Mouse (Mus musculus): ENCODE results near the gene Washc2.

Gene Washc2

DNA sequence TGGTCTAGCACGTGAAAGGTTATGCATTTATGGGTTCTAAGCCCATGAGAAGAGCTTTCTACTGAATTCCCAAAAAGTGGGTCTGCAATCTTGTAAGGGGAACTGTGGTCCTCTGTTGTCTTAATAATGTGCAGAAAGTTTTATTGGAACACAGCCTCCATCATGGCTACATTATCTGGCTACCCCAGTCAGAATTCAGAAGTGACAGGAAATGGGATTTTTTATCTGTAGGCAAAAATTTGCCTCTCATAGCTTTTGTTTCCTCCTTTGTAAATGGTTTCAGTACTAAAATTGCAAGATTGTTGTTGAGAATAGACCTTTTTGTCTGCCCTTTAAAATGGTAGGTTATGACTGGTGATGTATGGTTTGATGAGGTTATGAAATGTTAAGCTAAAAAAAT lies 55.0 kb downstream of the Washc2 start:
- DNase-seq (ENCODE audit: low spot score) = no peak

DNA sequence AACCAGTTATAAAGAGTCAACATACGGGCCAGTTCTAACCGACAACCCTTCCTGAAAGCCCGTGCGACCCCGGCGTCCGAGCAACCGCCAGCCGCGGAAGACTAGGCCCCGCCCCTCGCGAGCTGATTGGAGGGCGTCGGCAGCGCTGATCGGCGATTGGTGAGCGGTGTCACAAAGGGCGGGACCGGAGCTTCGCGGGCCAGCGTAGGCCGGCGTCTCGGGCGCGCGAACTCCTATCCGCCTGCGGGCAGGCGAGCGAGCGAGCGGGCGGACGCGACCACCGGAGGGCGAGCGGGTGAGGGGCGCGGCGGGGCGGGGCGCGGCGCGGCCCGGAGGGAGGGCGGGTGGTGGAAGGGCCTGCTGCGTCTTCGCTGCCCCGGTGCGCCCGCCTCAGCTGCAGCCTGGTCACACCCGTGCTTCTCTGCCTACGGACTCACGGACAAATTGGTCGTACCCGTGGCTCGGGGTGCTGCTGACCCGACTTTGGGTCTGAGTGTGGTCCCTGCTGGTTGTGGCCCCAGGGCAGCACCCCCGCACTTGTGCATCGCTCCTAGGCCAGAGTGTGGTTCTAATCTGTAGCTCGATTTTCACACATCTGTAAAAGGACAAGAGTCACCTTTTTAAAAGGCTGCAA lies 56.3 kb downstream of the Washc2 start, which contains the start of gene Zfand4:
Gene Zfand4, plus strand, starts transcription at position 205 of the 634 bp plus-strand sequence.
- DNase-seq (ENCODE audit: low spot score) = peak; percentile 79

- no peak for DNase-seq (ENCODE audit: low spot score)
Observed at GRCm38 (mm10) chr6:116264836-116265235, 57.0 kb downstream of the Washc2 start.

DNA sequence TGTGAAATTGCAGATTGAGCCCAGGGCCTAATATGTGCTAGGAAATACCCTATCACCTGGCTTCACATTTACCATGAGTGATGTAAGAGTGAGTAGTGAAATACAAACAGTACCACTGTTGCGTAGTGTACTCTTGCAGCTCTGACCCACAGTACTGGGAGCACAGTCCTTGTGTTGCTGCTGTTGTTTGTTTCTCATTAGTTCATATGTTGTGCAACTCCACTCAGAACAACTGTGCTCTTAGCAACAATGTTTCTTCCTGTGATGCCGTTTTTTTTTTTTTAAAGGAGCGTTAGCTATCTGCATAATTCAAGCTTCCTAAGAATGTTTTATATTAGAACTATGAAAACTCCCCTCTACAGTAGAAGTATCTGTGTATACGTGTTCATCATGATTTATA lies 57.8 kb downstream of the Washc2 start:
- no peak for DNase-seq (ENCODE audit: low spot score)

DNA sequence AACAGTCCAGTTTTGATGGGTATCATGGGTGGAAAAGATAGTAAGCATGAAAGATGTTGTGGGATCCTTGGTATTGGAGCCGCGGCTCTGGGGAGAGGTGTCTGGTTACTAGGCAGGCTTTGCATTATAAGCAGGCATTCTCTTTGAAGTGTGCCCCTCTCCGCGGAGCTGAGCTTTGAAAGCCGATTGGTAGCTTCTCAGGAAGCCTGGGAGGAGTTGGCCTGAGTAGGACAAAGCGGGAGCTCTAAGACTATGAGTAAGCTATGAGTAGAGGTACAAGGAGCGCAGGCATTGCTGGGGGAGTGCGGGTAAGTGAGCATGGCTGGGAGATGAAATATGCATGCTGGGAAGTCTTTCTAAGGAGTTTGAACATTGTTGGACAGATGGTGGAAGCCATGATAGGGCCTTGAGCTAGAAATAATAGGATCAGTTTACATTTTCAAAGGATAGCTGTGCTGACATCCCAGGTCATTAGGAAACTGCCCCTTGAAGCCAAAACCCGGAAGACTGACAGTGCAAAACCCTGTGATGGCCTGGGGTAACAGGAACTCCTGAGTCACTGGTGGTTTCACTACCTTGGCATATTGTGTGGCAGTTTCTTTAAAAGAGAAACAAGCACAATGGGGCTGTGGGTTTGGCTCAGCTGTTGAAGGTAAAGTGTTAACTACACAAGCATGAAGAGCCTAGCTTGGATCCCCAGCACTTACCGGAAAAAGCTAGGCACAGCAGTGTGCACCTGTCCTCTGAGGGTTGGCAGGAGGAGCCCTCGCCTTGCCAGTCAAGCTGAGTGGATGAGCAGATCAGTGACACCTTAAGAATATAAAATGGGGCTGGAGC lies 58.7 kb downstream of the Washc2 start:
- no peak for DNase-seq (ENCODE audit: low spot score)

GRCm38 (mm10) chr6:116267110-116267423 lies 59.2 kb downstream of the Washc2 start:
- no peak for DNase-seq (ENCODE audit: low spot score)

GRCm38 (mm10) chr6:116275695-116276094 lies 67.9 kb downstream of the Washc2 start:
- DNase-seq (ENCODE audit: low spot score) = no peak

DNA sequence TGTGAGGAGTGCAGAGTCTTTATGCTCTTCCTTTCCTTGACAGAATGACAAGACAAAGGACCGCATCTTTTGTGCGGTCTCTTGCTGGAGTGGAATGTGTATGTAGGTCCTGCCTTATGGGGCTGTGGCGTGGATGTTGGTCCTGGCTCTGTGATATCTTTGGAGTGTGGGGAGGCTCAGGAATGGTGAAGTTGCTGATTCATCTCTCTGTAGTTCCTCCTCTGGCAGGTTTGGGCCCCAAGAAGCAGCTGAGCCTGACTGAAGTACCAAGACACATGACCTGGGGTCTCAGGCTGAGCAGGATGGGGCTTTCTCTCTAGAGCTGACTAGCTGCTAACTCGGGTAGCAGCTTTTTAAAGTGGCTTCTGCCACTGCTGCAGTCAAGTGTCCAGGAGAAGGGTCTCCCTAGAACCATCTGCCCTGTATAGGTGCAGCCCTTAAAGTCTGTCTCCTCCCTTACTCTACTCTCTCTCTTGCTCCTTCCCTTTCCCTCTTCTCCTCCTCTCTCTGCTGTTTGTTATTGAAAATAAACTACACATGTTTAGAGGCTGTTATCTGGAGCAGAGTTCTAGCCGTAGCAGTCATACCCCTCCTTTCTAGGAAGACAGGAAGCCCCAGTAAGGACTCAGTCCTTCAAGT lies 71.0 kb downstream of the Washc2 start:
- no peak for DNase-seq (ENCODE audit: low spot score)

GRCm38 (mm10) chr6:116281014-116281413 lies 73.2 kb downstream of the Washc2 start:
- DNase-seq (ENCODE audit: low spot score) = no peak

DNA sequence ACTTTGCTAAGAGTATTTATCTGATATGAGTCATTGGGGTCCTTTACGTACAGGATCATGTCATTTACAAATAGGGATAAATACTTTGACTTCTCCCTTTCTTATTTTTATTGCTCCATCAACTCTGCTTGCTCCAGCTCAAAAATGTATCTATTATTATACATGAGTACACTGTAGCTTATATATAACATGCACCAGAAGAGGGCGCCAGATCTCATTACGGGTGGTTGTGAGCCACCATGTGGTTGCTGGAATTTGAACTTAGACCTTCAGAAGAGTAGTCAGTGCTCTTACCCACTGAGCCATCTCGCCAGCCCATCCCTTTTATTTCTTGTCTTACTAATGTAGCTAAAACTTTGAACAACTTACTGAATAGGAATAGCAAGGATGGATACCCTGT lies 74.7 kb downstream of the Washc2 start:
- no peak for DNase-seq (ENCODE audit: low spot score)

GRCm38 (mm10) chr6:116283280-116283679 lies 75.4 kb downstream of the Washc2 start:
- DNase-seq (ENCODE audit: low spot score) = no peak

DNA sequence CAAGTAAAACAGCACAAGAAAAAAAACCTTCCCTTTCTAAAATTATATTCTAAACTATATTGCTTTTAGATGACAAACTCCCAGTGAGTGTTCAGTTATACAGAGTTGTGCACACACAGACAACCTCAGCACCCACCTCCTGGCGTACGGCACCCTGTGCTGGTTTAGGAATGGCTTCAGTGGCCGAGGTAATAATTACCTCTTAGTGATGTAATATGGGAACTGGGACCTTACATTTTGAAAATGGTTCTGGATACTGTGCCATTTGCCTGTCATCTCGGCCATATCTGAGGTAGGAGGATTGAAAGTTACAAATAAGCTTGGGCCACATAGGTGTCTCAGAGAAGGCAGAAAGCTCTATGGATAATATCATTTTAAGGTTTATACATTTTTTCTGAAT lies 78.5 kb downstream of the Washc2 start:
- no peak for DNase-seq (ENCODE audit: low spot score)

DNA sequence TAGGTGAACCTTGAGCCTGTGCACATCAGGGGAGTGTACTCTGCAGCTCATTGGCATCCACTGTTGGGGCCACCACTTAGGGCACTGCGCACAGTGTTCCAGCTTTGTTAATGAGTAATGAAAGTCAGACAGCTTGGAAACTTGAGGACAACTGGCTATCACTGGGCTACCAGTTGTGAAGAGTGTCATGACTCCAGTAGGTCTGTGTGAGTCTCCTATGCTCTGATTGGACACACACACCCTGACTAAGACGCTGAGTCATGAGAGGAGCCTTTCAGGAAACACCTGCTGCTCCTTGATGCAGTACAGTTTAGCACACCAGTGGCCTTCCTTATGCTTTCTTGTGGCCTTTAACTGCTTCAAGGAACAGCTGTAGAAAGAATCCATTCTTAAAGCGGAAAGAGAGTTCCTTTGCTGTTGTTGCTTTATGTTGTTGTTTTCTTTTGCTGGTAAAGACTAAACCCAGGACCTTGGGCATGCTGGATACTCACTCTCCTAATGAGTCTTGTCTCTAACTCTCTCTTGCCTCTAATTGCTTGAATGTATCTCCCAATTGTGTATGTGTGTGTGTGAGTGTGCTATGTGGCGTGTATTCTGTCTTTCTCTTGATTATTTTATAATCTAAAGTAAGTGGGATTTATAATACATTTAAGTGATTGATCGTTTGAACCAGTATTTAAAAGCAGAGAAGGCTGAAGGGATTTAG lies 79.2 kb downstream of the Washc2 start:
- DNase-seq (ENCODE audit: low spot score) = no peak

DNA sequence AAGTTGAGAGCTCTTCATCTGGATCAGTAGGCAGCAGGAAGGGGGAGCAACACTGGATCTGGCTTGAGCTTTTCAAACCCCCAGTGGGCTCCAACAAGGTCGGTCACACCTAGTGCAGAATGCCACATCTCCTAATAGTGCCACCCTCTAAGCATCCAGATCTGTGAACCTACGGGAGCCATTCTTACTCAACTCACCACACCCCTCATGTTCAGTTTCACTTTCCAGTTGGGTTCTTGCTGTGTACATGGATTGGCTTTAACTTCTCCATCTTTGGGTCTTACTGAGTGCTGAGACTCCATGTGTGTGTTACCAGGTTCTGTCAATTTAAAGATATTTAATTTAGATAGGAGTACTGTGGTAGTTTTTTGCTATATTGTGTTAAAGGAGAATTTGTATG lies 103.6 kb downstream of the Washc2 start:
- DNase-seq (ENCODE audit: low spot score) = no peak
